Mouse (Mus musculus) mouse embryonic stem cell (cell line): ENCODE measurements at regions not wholly inside any gene's neighbourhood (a gene's known extent, or its start where the extent isn't known, plus 50 kb on each side); places are given as distances from the start of the nearest gene placed in this dataset.

Experiments used
- in situ Hi-C, 2 experiments: fragments of 300-500 bp; cut with MboI; formaldehyde crosslinking; loops; 1 replicate in 1 of 2; 3 replicates in 1 of 2; pipeline ENCODE4 v1.14.3; 2019 to 2020; ENCODE audit warnings: low sequenced_read_pairs in 2 of 2, low pct_unique_long_range_greater_than_20kb in 1 of 2, mixed read lengths in 1 of 2; ENCODE audit not compliant: unreplicated experiment in 1 of 2

DNA sequence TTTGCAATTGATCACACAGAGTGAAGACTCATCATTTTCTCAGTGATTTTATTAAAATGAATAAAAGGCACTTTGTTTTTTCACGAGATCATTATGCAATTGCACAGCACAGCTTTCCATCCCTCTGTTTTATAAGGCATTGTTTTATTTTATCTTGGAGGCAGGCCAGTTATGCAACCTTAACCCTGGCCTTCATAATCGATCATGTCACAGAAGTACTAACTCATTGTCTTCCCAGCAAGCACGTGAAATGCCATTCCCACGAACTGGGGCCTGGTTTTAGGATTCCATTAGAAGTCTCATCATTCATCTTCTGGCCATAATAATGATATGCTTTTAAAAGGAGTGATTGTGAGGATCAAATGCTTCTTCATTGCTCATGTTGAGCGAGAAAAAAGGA, 355.5 kb upstream of the Gria3 start:
- in situ Hi-C loops = loop anchor here in 1 of 2 experiments (25.0 kb wide), 1 partner anchor 92 kb away; no protein-coding TSS in a partner anchor

DNA sequence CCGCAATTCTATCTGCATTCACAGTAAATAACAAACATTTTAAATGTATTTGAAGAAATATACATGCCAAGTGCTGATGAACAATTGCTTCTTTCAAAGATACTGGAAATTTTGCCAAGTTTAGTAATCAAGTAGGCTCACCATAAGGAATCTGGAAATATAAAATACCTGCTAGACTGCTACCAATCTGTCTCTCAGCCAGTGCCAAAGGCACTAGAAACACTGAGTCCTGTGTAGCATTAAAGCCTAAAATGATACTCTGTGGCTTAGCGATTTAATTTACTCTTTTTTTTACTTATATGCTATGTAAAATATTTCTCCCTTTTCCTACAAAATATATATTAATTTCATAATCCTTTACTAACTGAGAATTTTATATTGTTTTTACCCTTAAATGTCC, 347.8 kb upstream of the Gria3 start:
- in situ Hi-C loops = no loop called here

DNA sequence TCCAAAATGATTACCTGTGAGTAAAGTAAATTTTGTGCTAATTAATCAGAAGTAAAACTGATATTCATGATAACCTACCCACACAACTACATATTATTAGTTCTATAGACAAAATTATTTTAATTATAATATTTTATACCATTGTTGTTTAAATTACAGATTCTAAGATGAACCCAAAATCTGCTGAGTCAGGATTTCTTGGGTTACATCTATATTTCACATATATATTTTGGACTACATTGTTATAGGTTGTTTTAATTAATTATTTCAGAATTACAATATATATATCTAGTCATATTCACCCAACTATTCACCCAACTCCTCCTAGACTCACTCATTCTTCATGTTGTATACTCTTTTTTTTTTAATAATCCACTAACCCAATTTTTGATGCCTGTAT, 346.0 kb upstream of the Gria3 start:
- in situ Hi-C loops = no loop called here
